Mouse (Mus musculus): ENCODE data around the gene Gm11037.

- no peak for TF ChIP-seq GATA1 (IDR thresholded peaks at IDR 0.05; ENCODE audit: borderline replicate concordance, low read length)
- TF ChIP-seq FLI1 (IDR thresholded peaks at IDR 0.05; ENCODE audit: low read length), result no peak
Measured at GRCm38 (mm10) chr2:131134826-131135400, 1.6 kb downstream of the Gm11037 start.

All from megakaryocyte, embryonic 14.5 days (primary cell).